Mouse (Mus musculus) liver (tissue): ENCODE results near the gene Foxk1.

ENCODE experiments used
- DNase-seq: peaks from one replicate; pipeline ENCODE4 v3.0.0-alpha.2; 2020; ENCODE audit warnings: mixed read lengths

The Foxk1 gene

GRCm38 (mm10) chr5:142391691-142392090, 9.6 kb upstream of the Foxk1 start:
- no peak for DNase-seq

- DNase-seq, result no peak
Observed at GRCm38 (mm10) chr5:142394602-142395252, 6.6 kb upstream of the Foxk1 start.

DNA sequence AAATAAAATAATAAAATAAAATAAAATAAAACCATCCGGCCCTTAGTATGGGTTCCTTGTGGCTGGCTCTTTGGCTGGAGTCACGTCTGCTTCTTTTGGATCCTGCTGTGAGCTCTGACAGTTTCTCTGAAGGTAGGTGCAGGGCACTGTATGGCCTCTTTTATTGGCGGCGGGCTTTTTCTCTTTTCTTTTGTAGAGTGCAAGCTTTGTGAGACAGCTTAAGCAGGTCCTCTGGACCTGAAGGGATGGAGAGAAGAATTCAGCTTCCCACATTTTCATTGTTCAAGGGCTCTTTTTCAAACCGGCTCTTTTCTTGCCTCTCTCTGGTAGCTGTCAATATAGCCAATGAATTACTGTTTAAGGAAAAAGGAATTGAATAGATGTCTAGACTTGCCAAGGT, 5.4 kb upstream of the Foxk1 start:
- DNase-seq, result no peak

DNA sequence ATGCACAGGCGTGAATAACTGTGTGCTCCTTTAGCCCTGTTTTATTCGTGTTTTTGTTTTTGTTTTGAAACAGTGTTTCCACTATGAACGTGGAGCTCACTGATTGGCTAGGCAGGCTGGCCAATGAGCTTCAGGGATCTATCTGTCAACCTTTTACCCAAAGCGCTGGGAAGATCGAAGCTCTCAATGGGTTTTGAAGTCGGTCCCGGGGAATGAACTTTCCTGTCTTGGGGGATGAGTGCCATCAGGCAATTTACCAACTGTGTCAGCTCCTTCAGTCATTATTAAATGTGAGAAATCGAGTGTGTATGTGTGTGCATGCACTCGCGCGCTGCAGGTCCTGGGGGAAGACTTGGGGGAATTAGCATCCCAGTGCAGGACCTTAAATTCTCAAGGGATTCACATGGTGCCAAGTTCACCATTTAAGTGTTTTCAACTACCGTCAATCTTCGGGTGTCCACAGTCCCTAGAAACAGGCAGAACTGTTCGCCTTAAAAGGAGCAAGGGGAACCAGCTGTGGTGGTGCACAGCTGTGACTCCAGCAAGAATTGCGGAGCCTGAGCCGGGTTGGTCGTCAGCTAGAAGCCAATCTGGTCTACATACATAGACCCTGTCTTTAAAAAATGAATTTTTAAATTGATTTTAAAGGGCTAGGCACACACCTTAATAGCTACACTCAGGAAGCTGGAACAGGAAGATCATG, 965 bp upstream of the Foxk1 start:
- peak; percentile 74 for DNase-seq

DNA sequence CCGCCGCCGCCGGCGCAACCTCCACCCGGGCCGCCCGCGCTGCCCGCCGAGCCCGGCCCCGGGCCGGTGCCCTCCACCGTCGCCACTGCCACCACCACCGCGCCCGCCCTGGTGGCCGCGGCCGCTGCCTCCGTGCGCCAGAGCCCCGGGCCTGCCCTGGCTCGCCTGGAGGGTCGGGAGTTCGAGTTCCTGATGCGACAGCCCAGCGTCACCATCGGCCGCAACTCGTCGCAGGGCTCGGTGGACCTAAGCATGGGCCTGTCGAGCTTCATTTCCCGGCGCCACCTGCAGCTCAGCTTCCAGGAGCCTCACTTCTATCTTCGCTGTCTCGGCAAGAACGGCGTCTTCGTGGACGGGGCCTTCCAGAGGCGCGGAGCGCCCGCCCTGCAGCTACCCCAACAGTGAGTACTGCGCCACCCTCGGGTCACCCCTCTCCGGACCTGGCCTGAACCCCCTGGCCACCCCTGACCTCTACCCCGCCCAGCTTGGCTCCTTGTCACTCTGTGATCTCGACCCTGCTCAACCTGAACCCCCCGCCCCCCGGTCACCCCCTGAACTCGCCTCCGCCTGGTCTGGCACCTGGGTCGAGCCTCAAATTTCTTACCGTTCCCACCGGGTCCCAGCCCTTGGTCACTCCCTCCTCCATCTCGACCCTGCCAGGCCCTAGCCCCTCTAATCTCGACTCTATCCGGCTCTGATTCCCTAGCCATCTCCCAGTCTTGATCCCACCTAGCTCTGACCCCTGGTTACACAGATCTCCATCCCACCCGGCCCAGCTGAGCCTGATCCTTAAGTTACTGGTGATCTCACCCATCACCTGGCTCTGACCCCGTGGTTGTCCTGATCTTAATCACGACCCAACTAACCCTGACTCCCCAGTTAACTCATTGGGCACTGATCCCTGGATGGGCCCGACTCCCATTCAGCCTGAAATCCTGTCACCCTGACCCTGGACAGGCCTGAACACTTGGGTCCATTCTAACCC, 636 bp downstream of the Foxk1 start:
- peak; percentile 52 for DNase-seq

DNA sequence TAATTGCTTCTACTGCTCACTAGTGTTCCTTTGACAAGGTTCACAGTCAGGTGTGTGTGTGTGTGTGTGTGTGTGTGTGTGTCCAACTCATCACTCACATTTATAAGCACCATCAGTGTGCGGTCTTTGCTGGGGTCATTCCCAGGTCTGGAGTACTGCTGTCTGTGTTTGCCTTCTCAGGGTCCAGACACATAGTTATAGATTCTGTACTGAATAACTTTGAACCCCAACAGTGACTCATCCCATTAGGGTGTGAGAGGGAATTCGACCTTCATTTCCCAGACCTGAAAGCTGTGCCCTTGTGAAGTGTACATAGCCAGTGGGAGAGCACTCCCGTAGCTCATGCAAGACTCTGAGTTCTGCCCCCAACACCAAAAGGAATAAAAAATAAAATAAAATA, 2.4 kb downstream of the Foxk1 start:
- no peak for DNase-seq

GRCm38 (mm10) chr5:142404307-142404706, 3.0 kb downstream of the Foxk1 start:
- no peak for DNase-seq

DNA sequence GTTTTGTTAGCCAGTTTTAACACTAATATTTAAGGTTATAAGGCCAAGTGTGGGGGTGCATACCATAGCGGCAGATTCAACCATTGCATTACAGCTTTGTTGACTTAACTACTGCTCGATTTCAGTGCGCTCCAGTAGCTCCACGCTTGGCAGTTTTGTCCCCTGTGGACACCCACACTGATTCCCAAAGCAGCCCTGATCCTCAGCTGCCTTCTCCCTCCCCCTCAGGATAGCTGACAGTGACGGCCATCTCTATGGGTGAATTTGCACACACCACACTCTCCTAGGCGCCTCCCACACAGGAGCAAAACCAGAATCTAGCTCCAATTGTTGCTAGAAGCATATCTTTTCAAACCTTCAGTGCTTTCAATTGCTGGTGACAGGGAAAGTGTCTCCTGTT, 4.1 kb downstream of the Foxk1 start:
- DNase-seq, result no peak

- no peak for DNase-seq
Observed at GRCm38 (mm10) chr5:142406401-142406800, 5.1 kb downstream of the Foxk1 start.

DNA sequence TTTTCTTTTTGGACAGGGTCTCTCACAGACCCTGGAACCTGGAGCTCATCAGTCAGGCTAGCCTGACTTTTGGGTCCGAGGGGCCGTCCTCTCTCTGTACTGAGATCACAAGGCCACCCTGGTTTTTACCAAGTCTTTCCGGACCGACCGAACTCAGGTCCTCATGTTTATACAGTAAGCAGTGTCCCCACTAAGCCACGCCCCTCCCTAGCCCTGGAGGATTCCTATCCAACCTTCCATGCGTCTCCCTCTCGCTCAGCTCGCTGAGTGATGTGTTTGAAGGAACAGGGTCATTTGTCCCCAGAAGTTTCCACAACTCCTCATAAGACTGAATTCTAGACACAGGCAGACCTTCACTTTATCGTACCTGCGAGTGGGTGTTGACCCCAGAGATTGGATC, 5.6 kb downstream of the Foxk1 start:
- no peak for DNase-seq

- no peak for DNase-seq
Observed at GRCm38 (mm10) chr5:142407381-142407780, 6.1 kb downstream of the Foxk1 start.

GRCm38 (mm10) chr5:142409169-142409568, 7.9 kb downstream of the Foxk1 start:
- no peak for DNase-seq

DNA sequence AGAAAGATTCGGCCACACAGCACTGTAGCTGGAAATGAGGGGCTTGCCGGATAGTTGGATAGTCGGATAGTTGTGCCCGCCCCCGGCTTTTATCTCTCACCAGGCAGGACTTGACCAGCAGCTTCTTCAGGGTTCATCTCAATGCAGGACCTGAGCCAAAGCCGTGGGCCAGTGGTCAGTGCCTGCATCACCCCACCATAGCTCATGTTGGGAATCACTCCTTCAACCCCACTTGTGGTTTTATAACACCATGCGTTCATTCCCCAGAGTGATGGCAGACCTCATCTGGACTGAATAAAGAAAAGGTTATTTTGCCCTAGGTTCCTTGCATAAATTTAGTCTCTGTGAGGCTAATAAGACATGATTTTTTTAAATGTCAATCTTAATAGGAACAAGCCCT, 9.1 kb downstream of the Foxk1 start:
- DNase-seq, result no peak

- DNase-seq, result no peak
Observed at GRCm38 (mm10) chr5:142412678-142413385, 11.5 kb downstream of the Foxk1 start.

DNA sequence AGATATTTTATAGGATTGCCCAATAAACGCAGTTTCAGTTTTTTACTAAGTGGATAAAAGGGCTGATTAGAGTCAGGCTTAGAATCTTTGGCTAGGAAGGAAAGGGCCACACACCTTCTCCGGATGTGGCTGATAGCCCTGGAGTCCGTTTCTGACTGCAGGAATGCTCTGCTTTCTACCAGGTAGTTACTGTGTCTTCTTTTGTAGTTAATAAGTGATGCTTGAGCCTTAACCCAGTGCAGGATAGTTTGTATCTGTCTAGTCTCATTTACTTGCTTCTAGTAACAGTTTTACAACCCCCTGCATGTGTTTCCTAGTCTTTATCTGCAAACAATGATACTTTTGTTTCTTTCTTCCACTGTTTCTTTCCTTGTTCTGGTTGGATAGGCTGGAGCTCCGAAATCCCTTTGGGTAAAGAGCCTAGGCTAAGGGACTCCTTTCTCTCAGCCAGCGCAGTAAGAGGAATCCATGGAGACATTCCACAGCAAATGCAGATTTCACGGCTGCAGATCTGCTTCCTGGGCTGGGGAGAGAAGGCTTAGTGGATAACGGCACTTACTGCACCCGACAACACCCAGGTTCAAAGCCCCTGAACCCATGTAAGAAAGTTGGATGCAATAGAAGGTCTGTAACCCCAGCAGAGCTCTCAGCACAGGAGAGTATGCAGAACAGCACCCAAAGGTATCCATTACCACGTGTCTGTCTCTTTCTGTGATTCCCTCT, 12.6 kb downstream of the Foxk1 start:
- DNase-seq, result no peak

GRCm38 (mm10) chr5:142415401-142415800, 14.1 kb downstream of the Foxk1 start:
- no peak for DNase-seq

- DNase-seq, result peak; percentile 30
Observed at GRCm38 (mm10) chr5:142416070-142416775, 14.9 kb downstream of the Foxk1 start.

DNA sequence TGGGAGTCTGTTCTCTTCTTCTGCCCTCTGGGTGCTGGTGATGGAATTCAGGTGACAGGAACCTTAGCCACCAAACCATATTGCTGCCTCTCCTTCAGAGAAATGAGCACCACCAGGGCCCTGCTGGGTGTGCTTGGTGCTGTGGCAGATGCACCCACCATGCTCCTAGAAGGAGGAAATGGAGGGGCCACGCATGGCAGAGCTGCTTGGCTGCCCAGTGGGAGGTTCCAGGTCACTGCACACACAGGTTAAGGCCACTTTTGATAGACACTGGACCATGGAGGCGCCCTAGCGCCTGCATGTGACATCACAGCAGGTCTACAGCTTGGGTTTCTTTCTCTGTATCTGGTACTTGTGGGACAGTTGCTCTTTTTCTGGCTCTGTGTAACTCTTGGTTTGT, 15.8 kb downstream of the Foxk1 start:
- no peak for DNase-seq

GRCm38 (mm10) chr5:142417876-142418275, 16.6 kb downstream of the Foxk1 start:
- DNase-seq, result peak; percentile 35

DNA sequence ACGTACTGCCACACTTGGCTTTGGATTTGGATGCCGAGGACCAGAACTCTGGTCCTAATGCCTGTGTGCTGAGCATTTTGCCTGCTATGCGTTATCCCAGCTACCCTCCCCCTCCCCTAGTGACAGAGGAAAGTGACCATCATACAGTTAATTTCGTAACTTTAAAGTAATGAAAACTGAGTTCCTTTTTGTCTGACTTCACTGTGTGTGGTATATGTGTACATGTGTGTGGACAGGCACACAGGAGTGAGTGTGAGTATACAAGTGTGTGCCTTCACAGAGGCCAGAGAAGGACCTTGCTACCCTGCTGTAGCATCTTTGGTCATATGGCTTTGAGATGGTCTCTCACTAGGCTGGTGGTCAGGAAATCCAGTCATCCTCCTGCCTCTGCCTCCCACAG, 17.1 kb downstream of the Foxk1 start:
- DNase-seq, result no peak

- DNase-seq, result no peak
Observed at GRCm38 (mm10) chr5:142420317-142420716, 19.0 kb downstream of the Foxk1 start.
